Mouse (Mus musculus): ENCODE results near the gene Aurka. TPM values are rescaled to one million over a fixed set of nuclear protein-coding genes. Genes with fewer than 3 reads are reported as not detected.

Gene Aurka
- total RNA-seq (2015) (48.7 and 50.9 TPM in 2 replicates), total RNA-seq (2017) (86.9 and 90.2 TPM in 2 replicates)

GRCm38 (mm10) chr2:172370411-172371223, at the start of gene Aurka, which contains the start of gene Cstf1:
Aurka (minus strand) TSS chr2:172370535.
Cstf1 (plus strand) TSS chr2:172370681.
- ATAC-seq (replicated peaks; ENCODE audit: poor library complexity), result peak; percentile 88

GRCm38 (mm10) chr2:172418208-172418607, 47.9 kb upstream of the Aurka start:
- no peak; the same call in 1 of the 2 replicates for ATAC-seq (replicated peaks; ENCODE audit: poor library complexity)

GRCm38 (mm10) chr2:172416876-172417275, 46.5 kb upstream of the Aurka start:
- ATAC-seq (replicated peaks; ENCODE audit: poor library complexity), result no peak

- ATAC-seq (replicated peaks; ENCODE audit: poor library complexity), result no peak
These were observed 45.9 kb upstream of the Aurka start for GRCm38 (mm10) chr2:172416218-172416617.

GRCm38 (mm10) chr2:172413894-172414293, 43.6 kb upstream of the Aurka start:
- ATAC-seq (replicated peaks; ENCODE audit: poor library complexity), result no peak

- ATAC-seq (replicated peaks; ENCODE audit: poor library complexity), result 0 out of 2 replicates have a peak, but pooled peaks have one; percentile 16
These were observed 42.9 kb upstream of the Aurka start for GRCm38 (mm10) chr2:172413273-172413672.

- ATAC-seq (replicated peaks; ENCODE audit: poor library complexity), result peak; percentile 77
These were observed 42.1 kb upstream of the Aurka start for GRCm38 (mm10) chr2:172412454-172412853.

- ATAC-seq (replicated peaks; ENCODE audit: poor library complexity), result no peak
These were observed 40.8 kb upstream of the Aurka start for GRCm38 (mm10) chr2:172411091-172411490.

- ATAC-seq (replicated peaks; ENCODE audit: poor library complexity), result no peak
These were observed 40.4 kb upstream of the Aurka start for GRCm38 (mm10) chr2:172410686-172411085.

- ATAC-seq (replicated peaks; ENCODE audit: poor library complexity), result no peak
These were observed 37.2 kb upstream of the Aurka start for GRCm38 (mm10) chr2:172407499-172407898.

- ATAC-seq (replicated peaks; ENCODE audit: poor library complexity), result peak; percentile 54
These were observed 35.8 kb upstream of the Aurka start for GRCm38 (mm10) chr2:172406173-172406572.

- no peak for ATAC-seq (replicated peaks; ENCODE audit: poor library complexity)
These were observed 34.7 kb upstream of the Aurka start for GRCm38 (mm10) chr2:172405011-172405410.

GRCm38 (mm10) chr2:172404239-172404638, 33.9 kb upstream of the Aurka start:
- ATAC-seq (replicated peaks; ENCODE audit: poor library complexity), result no peak

GRCm38 (mm10) chr2:172401116-172401825, 30.9 kb upstream of the Aurka start:
- ATAC-seq (replicated peaks; ENCODE audit: poor library complexity), result peak; percentile 88

- peak; percentile 23 for ATAC-seq (replicated peaks; ENCODE audit: poor library complexity)
These were observed 29.6 kb upstream of the Aurka start for GRCm38 (mm10) chr2:172399901-172400300.

GRCm38 (mm10) chr2:172395961-172396360, 25.6 kb upstream of the Aurka start:
- no peak for ATAC-seq (replicated peaks; ENCODE audit: poor library complexity)

GRCm38 (mm10) chr2:172394671-172395070, 24.3 kb upstream of the Aurka start:
- no peak for ATAC-seq (replicated peaks; ENCODE audit: poor library complexity)

- no peak for ATAC-seq (replicated peaks; ENCODE audit: poor library complexity)
These were observed 23.7 kb upstream of the Aurka start for GRCm38 (mm10) chr2:172394052-172394392.

- peak; percentile 81 for ATAC-seq (replicated peaks; ENCODE audit: poor library complexity)
These were observed 23.2 kb upstream of the Aurka start, which contains the start of gene Cass4 for GRCm38 (mm10) chr2:172393391-172394051. Cass4 (plus strand) TSS chr2:172393794.

- ATAC-seq (replicated peaks; ENCODE audit: poor library complexity), result no peak
These were observed 21.7 kb upstream of the Aurka start for GRCm38 (mm10) chr2:172392041-172392521.

GRCm38 (mm10) chr2:172390341-172390740, 20.0 kb upstream of the Aurka start:
- no peak for ATAC-seq (replicated peaks; ENCODE audit: poor library complexity)
